Mouse (Mus musculus) spleen, adult 2 months (tissue): Measurements from ENCODE around the gene Abcf3. TPM values are rescaled to one million over a fixed set of nuclear protein-coding genes. Genes with fewer than 3 reads are reported as not detected.

ENCODE experiments used
- DNase-seq, 2 experiments: peaks; one replicate each; pipeline versions ENCODE4 v3.0.0 to v3.0.0-alpha.2; 2012 to 2021; ENCODE audit warnings: low spot score in 2 of 2, low read depth in 1 of 2
- H3K27ac ChIP-seq: fragments of 200-500 bp; 2 replicates; pipeline ENCODE4 v1.5.1; 2012; ENCODE audit warnings: low read length, inconsistent platforms; ENCODE audit not compliant: insufficient read depth
- H3K27me3 ChIP-seq: fragments of 200-500 bp; 2 replicates; pipeline ENCODE4 v1.6.1; 2012; ENCODE audit warnings: mild to moderate bottlenecking, moderate library complexity, low read length, inconsistent platforms; ENCODE audit not compliant: control insufficient read depth, insufficient read depth
- H3K36me3 ChIP-seq: fragments of 200-500 bp; 2 replicates; pipeline ENCODE4 v1.6.1; 2012; ENCODE audit warnings: mild to moderate bottlenecking, low read length, inconsistent platforms; ENCODE audit not compliant: control insufficient read depth, insufficient read depth
- H3K4me1 ChIP-seq: fragments of 200-500 bp; 2 replicates; pipeline ENCODE4 v1.6.1; 2011; ENCODE audit warnings: inconsistent platforms; ENCODE audit not compliant: control insufficient read depth, insufficient read depth, insufficient read length
- H3K4me3 ChIP-seq: fragments of 200-500 bp; 2 replicates; pipeline ENCODE4 v1.5.1; 2011; ENCODE audit warnings: mild to moderate bottlenecking, inconsistent platforms; ENCODE audit not compliant: insufficient read depth, insufficient read length; ENCODE audit errors: extremely low read depth
- CTCF ChIP-seq: fragments of 200-500 bp; IDR thresholded peaks from 2 replicates; pipeline ENCODE4 v1.5.1; 2011; ENCODE audit warnings: mild to moderate bottlenecking, inconsistent platforms; ENCODE audit not compliant: insufficient read depth, insufficient read length, insufficient replicate concordance; ENCODE audit errors: extremely low read depth
- POLR2A ChIP-seq: fragments of 200-500 bp; IDR thresholded peaks from 2 replicates; pipeline ENCODE4 v1.6.1; 2011; ENCODE audit warnings: low read depth, low read length, inconsistent platforms
- WGBS: fragments of 180-500 bp; shearing (Covaris S2); methylation state at CpG from one replicate; pipeline ENCODE4 v1.1.7; 2018; 5-methylcytosine and 5-hydroxymethylcytosine counted together
- polyA plus RNA-seq: library from polyadenylated mRNA; depleted of rRNA; stranded (reverse); fragments of >200 nt; gene quantifications from 2 replicates; pipeline ENCODE4 v1.2.3, GENCODE M21; 2012

Gene Abcf3
- polyA plus RNA-seq, 1 experiment = 32.6 TPM

GRCm38 (mm10) chr16:20517216-20517615 lies 31.2 kb upstream of the Abcf3 start:
- TF ChIP-seq POLR2A (no peak), CTCF (no peak)
- Histone ChIP-seq H3K27me3 (no peaks in the 10 kb centered on the region), H3K4me1 (peaks cover 9% of the 10 kb centered on the region; the same call in 1 of the 2 replicates), H3K36me3 (no peaks in the 10 kb centered on the region), H3K27ac (peak overlapping the region; percentile 81), H3K4me3 (peak overlapping the region; percentile 98)
- 0% methylated on average over 26 of the region's 26 CpGs for WGBS
- no peak for DNase-seq

DNA sequence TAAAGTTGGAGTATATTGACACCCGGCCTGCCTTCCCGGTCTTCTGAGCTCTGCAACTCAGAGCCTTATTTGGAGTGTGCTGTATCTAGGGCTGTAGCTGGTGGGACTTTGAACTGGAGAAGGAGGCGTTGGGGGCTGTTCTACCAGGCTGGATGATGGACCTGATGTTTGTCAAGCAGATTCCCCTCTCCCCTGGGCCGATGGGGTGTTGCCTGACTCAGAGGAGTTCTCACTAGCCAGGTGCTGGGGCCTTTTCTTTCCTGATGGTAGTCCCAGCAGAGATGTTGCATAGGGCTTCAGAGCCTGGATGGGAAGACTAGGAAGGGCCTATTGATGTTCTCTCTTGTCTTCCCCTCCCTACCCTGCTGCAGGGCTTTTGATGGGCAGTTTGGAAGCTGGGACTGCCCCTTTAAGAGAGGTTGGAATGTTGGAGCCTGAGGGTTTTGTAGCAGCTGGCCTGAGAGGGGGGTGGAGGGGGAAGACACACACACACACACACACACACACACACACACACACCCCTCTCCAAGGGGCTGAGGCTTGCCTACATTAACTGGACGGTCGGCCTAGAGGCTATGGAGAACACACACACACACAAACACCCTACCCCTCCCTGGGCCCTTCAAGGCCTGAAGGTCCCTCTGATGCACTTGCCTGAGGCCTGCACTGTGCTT lies 30.5 kb upstream of the Abcf3 start:
- 11% methylated on average over 6 of the region's 6 CpGs for WGBS
- H3K27me3 ChIP-seq = no peaks in the 10 kb centered on the region
- peak overlapping the region; percentile 98 for H3K4me3 ChIP-seq
- TF ChIP-seq POLR2A (no peak), CTCF (no peak)
- DNase-seq = no peak
- peaks cover 9% of the 10 kb centered on the region; the same call in 1 of the 2 replicates for H3K4me1 ChIP-seq
- no peak overlapping the region; the same call in 1 of the 2 replicates for H3K27ac ChIP-seq
- no peaks in the 10 kb centered on the region for H3K36me3 ChIP-seq

DNA sequence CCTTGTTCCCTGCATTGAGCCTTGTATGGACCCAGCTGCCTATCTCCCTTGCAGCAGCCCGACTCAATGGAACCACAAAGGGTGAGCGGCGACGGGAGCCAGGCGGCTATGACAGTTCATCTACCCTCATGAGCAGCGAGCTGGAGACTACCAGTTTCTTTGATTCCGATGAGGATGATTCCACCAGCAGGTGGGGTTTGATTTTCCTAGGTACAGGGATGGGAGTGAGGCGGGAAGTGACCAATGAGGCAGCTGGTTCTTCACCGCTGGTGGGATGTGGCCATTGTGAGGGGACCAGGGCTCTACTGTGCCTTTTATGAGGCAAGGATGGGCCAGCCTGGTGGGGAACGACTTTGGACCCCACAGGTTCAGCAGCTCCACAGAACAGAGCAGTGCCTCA lies 24.5 kb upstream of the Abcf3 start:
- DNase-seq = no peak
- no peaks in the 10 kb centered on the region for H3K4me1 ChIP-seq
- WGBS = 94% methylated on average over 10 of the region's 10 CpGs
- H3K27ac ChIP-seq = no peak overlapping the region
- no peak overlapping the region for H3K4me3 ChIP-seq
- peaks cover 17% of the 10 kb centered on the region for H3K36me3 ChIP-seq
- no peaks in the 10 kb centered on the region for H3K27me3 ChIP-seq
- no peak for TF ChIP-seq CTCF
- TF ChIP-seq POLR2A = no peak

GRCm38 (mm10) chr16:20528779-20529178 lies 19.6 kb upstream of the Abcf3 start:
- Histone ChIP-seq H3K36me3 (peaks cover 29% of the 10 kb centered on the region), H3K4me3 (no peak overlapping the region), H3K27ac (no peak overlapping the region), H3K27me3 (no peaks in the 10 kb centered on the region), H3K4me1 (no peaks in the 10 kb centered on the region)
- no peak for TF ChIP-seq POLR2A
- no peak for TF ChIP-seq CTCF
- WGBS = 92% methylated on average over 5 of the region's 5 CpGs
- no peak for DNase-seq

- DNase-seq = no peak
- Histone ChIP-seq H3K4me3 (no peak overlapping the region), H3K27ac (no peak overlapping the region), H3K4me1 (no peaks in the 10 kb centered on the region), H3K27me3 (no peaks in the 10 kb centered on the region), H3K36me3 (peaks cover 26% of the 10 kb centered on the region)
- WGBS = 92% methylated on average over 1 of the region's 1 CpGs
- TF ChIP-seq CTCF = no peak
- no peak for TF ChIP-seq POLR2A
Observed at GRCm38 (mm10) chr16:20529375-20529774, 19.0 kb upstream of the Abcf3 start.

- Histone ChIP-seq H3K4me3 (no peak overlapping the region), H3K36me3 (peaks cover 23% of the 10 kb centered on the region), H3K4me1 (no peaks in the 10 kb centered on the region; the same call in 1 of the 2 replicates), H3K27me3 (no peaks in the 10 kb centered on the region), H3K27ac (no peak overlapping the region)
- WGBS = 97% methylated on average over 20 of the region's 20 CpGs
- DNase-seq = no peak
- no peak for TF ChIP-seq CTCF
- no peak for TF ChIP-seq POLR2A
Observed at GRCm38 (mm10) chr16:20530941-20531340, 17.4 kb upstream of the Abcf3 start.

GRCm38 (mm10) chr16:20534617-20535295 lies 13.6 kb upstream of the Abcf3 start:
- Histone ChIP-seq H3K27me3 (no peaks in the 10 kb centered on the region), H3K4me1 (peaks cover 5% of the 10 kb centered on the region; the same call in 1 of the 2 replicates), H3K27ac (no peak overlapping the region), H3K4me3 (no peak overlapping the region), H3K36me3 (peaks cover 24% of the 10 kb centered on the region)
- WGBS = 36% methylated on average over 10 of the region's 10 CpGs
- TF ChIP-seq CTCF = no peak
- TF ChIP-seq POLR2A = no peak
- DNase-seq = no peak
